Mouse (Mus musculus) ES-E14 (cell line): ENCODE data around the gene Il1rl2. TPM values are rescaled to one million over a fixed set of nuclear protein-coding genes. Genes with fewer than 3 reads are reported as not detected.
A peak's percentile ranks its signal among the peaks of the same experiment; 100 is the strongest.

ENCODE experiments used
- DNase-seq: peaks from one replicate; pipeline ENCODE4 v3.0.0-alpha.2; 2013; ENCODE audit warnings: low read depth, low spot score
- H3K27ac ChIP-seq: 2 replicates; pipeline ENCODE4 v1.5.1; 2012; ENCODE audit warnings: low read depth, mild to moderate bottlenecking, low read length, moderate library complexity, mixed read lengths; ENCODE audit not compliant: poor library complexity, insufficient read depth, severe bottlenecking
- H3K36me3 ChIP-seq: 2 replicates; pipeline ENCODE4 v1.6.1; 2012; ENCODE audit warnings: mild to moderate bottlenecking, low read length, moderate library complexity, mixed read lengths; ENCODE audit not compliant: control insufficient read depth, poor library complexity, insufficient read depth, severe bottlenecking
- H3K4me1 ChIP-seq, 2 experiments: fragments of 150-350 bp in 1 of 2; sonication (generic) in 1 of 2; 2 replicates each; pipeline ENCODE4 v1.6.1; 2012; ENCODE audit warnings: low read length in 2 of 2, mild to moderate bottlenecking in 1 of 2, mixed read lengths in 1 of 2; ENCODE audit not compliant: control insufficient read depth in 2 of 2, insufficient read depth in 2 of 2, poor library complexity in 1 of 2
- H3K4me3 ChIP-seq, 2 experiments: fragments of 150-350 bp in 1 of 2; sonication (generic) in 1 of 2; 2 replicates each; pipeline ENCODE4 v1.5.1; 2012; ENCODE audit warnings: low read length in 2 of 2, low read depth in 1 of 2, mild to moderate bottlenecking in 1 of 2, mixed read lengths in 1 of 2; ENCODE audit not compliant: insufficient read depth in 1 of 2, poor library complexity in 1 of 2, severe bottlenecking in 1 of 2
- H3K9ac ChIP-seq: 2 replicates; pipeline ENCODE4 v1.6.1; 2012; ENCODE audit warnings: low read depth, mild to moderate bottlenecking, low read length, mixed read lengths; ENCODE audit not compliant: poor library complexity, insufficient read depth, severe bottlenecking
- H3K9me3 ChIP-seq: fragments of 150-350 bp; sonication (generic); 2 replicates; pipeline ENCODE4 v1.6.1; 2012; ENCODE audit warnings: low read depth, mild to moderate bottlenecking, low read length; ENCODE audit not compliant: control insufficient read depth, insufficient read depth
- CHD2 ChIP-seq: IDR thresholded peaks from 2 replicates; pipeline ENCODE4 v1.6.1; 2014; ENCODE audit warnings: mild to moderate bottlenecking, low read depth, low read length, inconsistent platforms
- HCFC1 ChIP-seq: IDR thresholded peaks from 2 replicates; pipeline ENCODE4 v1.6.1; 2012; ENCODE audit warnings: low read length, inconsistent platforms, borderline replicate concordance; ENCODE audit not compliant: insufficient read depth
- MAFK ChIP-seq: IDR thresholded peaks from 2 replicates; pipeline ENCODE4 v1.6.1; 2014; ENCODE audit warnings: mild to moderate bottlenecking, low read depth, low read length, inconsistent platforms; ENCODE audit not compliant: insufficient read depth
- ZC3H11A ChIP-seq: IDR thresholded peaks from 2 replicates; pipeline ENCODE4 v1.6.1; 2012; ENCODE audit warnings: low read depth, mild to moderate bottlenecking, inconsistent platforms, low read length, borderline replicate concordance
- ZNF384 ChIP-seq: IDR thresholded peaks from 2 replicates; pipeline ENCODE4 v1.6.1; 2012; ENCODE audit warnings: low read depth, low read length, inconsistent platforms
- in situ Hi-C, 2 experiments: fragments of 600-800 bp; cut with MboI; formaldehyde crosslinking; loops; one replicate each; pipeline ENCODE4 v1.15.1; 2025; ENCODE audit warnings: low sequenced_read_pairs in 2 of 2, inconsistent platforms in 1 of 2; ENCODE audit not compliant: unreplicated experiment in 2 of 2
- total RNA-seq: library from RNA; depleted of rRNA; stranded (reverse); fragments of 300-350 nt; gene quantifications from 2 replicates; pipeline ENCODE4 v1.2.3, GENCODE M21; 2012

Il1rl2 gene
- total RNA-seq, 1 experiment: 0.27 TPM

GRCm38 (mm10) chr1:40355904-40356521, 31.6 kb downstream of the Il1rl2 start:
- no peak overlapping the region for H3K9ac ChIP-seq
- no peak for DNase-seq
- H3K9me3 ChIP-seq: no peaks in the 10 kb centered on the region
- no peak overlapping the region for H3K27ac ChIP-seq
- peaks cover 0 to 14% of the 10 kb centered on the region in 2 experiments; a peak in 2 of 4 replicates for H3K4me1 ChIP-seq
- in situ Hi-C loops: no loop called here
- H3K36me3 ChIP-seq: no peaks in the 10 kb centered on the region
- no peak overlapping the region for H3K4me3 ChIP-seq
- no peak for TF ChIP-seq HCFC1
- no peak for TF ChIP-seq CHD2
- TF ChIP-seq MAFK: no peak
- no peak for TF ChIP-seq ZNF384
- TF ChIP-seq ZC3H11A: no peak

GRCm38 (mm10) chr1:40357921-40358320, 33.5 kb downstream of the Il1rl2 start:
- TF ChIP-seq ZC3H11A: no peak
- no peak for TF ChIP-seq CHD2
- no peak for TF ChIP-seq HCFC1
- TF ChIP-seq MAFK: no peak
- TF ChIP-seq ZNF384: no peak
- DNase-seq: no peak
- no peak overlapping the region; the same call in 1 of the 2 replicates for H3K27ac ChIP-seq
- no peaks in the 10 kb centered on the region for H3K36me3 ChIP-seq
- H3K9ac ChIP-seq: no peak overlapping the region
- H3K4me3 ChIP-seq: no peak overlapping the region
- peaks cover 0 to 14% of the 10 kb centered on the region in 2 experiments; a peak in 2 of 4 replicates for H3K4me1 ChIP-seq
- no peaks in the 10 kb centered on the region for H3K9me3 ChIP-seq
- in situ Hi-C loops: no loop called here

GRCm38 (mm10) chr1:40358351-40358750, 33.9 kb downstream of the Il1rl2 start:
- no peaks in the 10 kb centered on the region for H3K9me3 ChIP-seq
- TF ChIP-seq HCFC1: no peak
- TF ChIP-seq ZNF384: no peak
- TF ChIP-seq ZC3H11A: no peak
- TF ChIP-seq CHD2: no peak
- no peak for TF ChIP-seq MAFK
- peaks cover 0 to 14% of the 10 kb centered on the region in 2 experiments; a peak in 2 of 4 replicates for H3K4me1 ChIP-seq
- H3K36me3 ChIP-seq: no peaks in the 10 kb centered on the region
- peak; percentile 30 for DNase-seq
- H3K4me3 ChIP-seq: no peak overlapping the region
- in situ Hi-C loops: no loop called here
- H3K27ac ChIP-seq: no peak overlapping the region
- no peak overlapping the region for H3K9ac ChIP-seq

- no peak overlapping the region for H3K27ac ChIP-seq
These were observed 34.4 kb downstream of the Il1rl2 start for GRCm38 (mm10) chr1:40358771-40359181.

More at GRCm38 (mm10) chr1:40358771-40359181, 34.4 kb downstream of the Il1rl2 start:
- TF ChIP-seq CHD2 (no peak), ZNF384 (no peak), ZC3H11A (no peak), MAFK (no peak), HCFC1 (no peak)
- Histone ChIP-seq H3K9me3 (no peaks in the 10 kb centered on the region), H3K9ac (no peak overlapping the region), H3K4me1 (peaks cover 0 to 14% of the 10 kb centered on the region in 2 experiments; a peak in 2 of 4 replicates), H3K4me3 (no peak overlapping the region), H3K36me3 (no peaks in the 10 kb centered on the region)
- in situ Hi-C loops: no loop called here
- DNase-seq: no peak
